Mouse (Mus musculus): ENCODE measurements around the gene Zfp668.
"Not testable (repeated sequence)": the region's sequence is repeated elsewhere in the genome, so short reads cannot be mapped to it uniquely, and the experiment has no call there.

Gene Zfp668

DNA sequence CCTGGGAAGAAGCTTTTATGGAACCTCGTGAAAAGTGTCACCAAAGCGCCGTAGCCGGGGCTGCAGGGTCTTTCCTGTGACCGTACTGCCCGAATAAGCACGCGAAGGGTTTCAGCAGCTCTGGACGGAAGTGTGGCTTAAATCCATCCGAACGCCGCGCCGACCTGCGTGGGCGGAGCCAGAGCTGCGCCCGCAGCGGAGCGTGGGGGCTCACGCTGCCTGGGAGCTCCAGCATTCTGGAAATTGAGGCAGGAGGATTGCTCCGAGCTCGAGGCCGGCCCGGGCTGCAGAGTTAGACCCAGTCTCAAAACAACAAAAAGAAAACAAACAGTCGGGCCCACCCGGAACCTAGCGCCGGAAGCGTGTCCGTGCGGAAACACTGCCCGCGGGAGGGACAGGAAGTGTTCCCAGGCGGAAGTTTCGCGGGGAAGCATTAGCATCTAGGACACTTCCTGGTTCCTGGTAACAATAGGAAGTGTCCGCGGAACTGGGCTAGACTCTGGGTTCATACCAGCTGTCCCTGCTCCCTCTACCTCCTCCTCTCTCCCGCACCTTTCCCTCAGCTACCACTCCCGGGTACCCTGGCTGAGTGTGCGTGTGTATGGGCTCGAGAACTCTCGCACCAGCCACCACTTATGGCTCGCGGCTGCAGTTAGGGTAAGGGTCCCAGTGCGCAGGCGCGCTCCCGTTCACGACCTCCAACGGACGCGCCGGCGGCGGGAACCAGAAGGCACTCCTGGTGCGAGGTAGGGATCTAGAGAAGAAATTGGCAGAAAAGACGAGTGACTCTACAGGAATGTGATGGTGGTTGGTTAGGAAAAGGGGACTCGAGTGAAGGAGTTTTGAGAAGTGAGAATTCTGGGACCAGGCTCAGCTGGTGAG, at the start of gene Zfp668:
Gene Zfp668, minus strand, starts transcription at position 362 of the 882 bp plus-strand sequence.
- peak; percentile 94 for DNase-seq

DNA sequence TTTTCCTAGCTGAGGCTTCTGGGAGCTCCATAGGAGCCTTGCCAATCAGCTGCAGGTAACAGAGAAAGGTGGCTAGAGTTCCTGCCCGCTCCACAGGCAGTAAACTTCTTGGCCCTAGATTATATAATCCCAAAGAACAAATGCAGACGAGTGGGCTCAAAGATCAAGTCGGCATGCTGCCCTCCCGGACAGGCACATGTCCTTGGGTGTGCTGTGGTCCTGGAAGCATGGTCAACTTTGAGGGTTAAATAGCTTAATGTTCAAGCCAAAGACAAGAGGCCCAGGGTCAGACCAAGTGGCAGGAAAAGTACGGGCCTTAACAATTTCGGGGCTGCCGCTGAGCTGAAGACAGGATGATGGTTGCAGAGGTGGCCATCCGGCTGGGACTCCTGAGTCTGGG, 49.4 kb upstream of the Zfp668 start:
- peak; percentile 80 to 91 for DNase-seq

DNA sequence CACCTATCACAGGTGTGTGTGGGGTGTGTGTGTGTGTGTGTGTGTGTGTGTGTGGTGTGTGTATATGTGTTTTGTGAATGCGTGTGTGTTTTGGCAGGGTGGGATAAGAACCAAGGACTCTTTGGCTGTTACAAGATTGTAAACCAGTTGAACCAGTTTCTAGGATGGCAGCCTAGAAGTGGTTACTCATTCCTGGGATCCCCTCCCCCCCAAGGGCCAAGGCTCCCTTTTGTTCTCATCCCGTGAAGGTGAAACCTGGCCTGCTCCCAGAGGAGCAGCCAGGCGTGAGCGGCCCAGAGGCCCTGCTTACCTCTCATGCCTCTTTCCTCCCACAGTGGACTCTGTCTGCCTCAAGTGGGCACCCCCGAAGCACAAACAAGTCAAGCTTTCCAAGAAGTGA, 48.6 kb upstream of the Zfp668 start:
- DNase-seq, result peak; percentile 93 to 94

- peak in 1 of 2 experiments; percentile 39 for DNase-seq
These were observed 47.1 kb upstream of the Zfp668 start for GRCm38 (mm10) chr7:127923714-127924113.

DNA sequence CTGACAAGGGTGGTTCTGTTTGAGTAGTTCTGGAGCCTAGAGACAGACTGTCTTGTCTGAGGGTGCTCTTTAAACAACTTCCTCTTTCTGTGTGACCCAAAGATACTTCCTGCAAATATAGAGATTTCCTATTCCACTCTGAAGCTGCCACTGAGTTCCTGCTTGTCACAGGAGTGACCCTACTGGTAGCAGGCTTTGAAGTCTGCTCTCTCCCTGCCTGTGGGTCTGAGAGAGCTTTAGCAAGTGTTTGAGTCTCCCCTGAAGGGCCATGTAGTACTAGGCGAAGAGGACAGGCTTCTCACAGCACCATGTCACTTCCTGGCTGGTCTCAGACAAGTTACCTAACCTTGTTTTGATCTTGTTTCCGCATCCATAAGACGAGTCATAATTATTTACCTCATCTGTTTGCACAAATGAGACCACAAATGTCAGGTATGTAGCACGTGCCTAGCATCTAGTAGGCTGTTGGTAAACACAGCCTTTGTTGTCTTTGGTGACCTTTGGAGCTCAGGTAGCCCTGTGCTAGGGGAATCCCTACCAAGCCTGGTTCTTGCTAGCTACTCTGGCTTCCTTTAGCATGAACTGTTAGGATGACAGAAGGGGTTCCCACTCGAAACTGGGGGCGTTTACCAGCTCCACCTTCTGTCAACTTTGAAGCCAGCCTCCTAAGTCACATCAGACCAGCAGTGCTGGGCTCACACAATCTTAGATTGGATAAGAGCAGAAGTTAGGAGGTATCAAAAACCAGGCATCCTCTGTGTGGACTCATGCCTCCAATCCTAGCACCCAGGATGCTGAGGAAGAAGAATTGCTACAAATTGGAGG, 46.0 kb upstream of the Zfp668 start:
- DNase-seq, result no peak

- peak; percentile 59 to 77 for DNase-seq
These were observed 44.9 kb upstream of the Zfp668 start for GRCm38 (mm10) chr7:127921516-127921915.

GRCm38 (mm10) chr7:127919290-127919689, 42.7 kb upstream of the Zfp668 start:
- peak in 1 of 2 experiments; percentile 72 for DNase-seq

- DNase-seq, result peak; percentile 68 to 87
These were observed 41.6 kb upstream of the Zfp668 start for GRCm38 (mm10) chr7:127918203-127918602.

- no peak for DNase-seq
These were observed 38.7 kb upstream of the Zfp668 start for GRCm38 (mm10) chr7:127915293-127915692.

- DNase-seq, result no peak
These were observed 36.3 kb upstream of the Zfp668 start for GRCm38 (mm10) chr7:127912938-127913337.

GRCm38 (mm10) chr7:127912190-127912871, 35.7 kb upstream of the Zfp668 start, which contains the start of gene Kat8:
Kat8 (plus strand) TSS chr7:127912516.
- peak; percentile 95 for DNase-seq

DNA sequence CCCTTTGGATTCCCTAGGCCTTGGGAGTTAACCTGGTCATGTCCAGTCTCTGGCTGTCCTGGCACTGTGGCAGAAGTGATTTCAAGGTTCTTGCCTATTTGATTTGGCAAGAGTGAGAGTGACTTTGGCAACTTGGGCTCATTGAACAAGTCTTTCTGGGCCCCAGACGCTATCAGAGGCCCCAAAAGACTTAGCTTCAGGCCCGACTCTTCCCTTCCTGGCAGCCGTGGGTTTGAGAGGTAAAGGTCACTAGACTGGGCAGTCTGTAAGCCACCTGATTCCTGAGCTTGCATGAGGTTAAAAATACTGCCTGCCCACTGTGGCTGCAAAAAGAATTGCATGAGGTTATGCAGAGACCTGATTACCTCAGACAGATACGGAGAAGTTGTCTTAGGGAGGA, 32.0 kb upstream of the Zfp668 start:
- peak in 1 of 2 experiments; percentile 42 for DNase-seq

DNA sequence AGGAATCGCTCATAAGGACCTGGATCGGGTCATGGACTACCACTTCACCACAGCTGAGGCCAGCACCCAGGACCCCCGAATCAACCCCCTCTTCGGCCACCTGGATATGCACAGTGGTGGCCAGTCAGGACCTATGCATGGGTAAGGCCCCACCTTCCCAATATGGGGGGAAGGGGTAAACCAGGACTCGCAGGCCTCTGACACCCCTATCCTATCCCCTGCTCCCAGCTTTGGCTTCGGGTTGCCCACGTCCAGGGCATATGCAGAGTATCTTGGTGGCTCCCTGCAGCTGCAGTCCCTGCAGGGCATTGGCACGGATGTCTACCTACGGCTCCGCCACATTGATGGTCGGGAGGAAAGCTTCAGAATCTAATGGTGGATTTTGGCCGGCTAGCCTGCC, 31.3 kb upstream of the Zfp668 start:
- no peak for DNase-seq

DNA sequence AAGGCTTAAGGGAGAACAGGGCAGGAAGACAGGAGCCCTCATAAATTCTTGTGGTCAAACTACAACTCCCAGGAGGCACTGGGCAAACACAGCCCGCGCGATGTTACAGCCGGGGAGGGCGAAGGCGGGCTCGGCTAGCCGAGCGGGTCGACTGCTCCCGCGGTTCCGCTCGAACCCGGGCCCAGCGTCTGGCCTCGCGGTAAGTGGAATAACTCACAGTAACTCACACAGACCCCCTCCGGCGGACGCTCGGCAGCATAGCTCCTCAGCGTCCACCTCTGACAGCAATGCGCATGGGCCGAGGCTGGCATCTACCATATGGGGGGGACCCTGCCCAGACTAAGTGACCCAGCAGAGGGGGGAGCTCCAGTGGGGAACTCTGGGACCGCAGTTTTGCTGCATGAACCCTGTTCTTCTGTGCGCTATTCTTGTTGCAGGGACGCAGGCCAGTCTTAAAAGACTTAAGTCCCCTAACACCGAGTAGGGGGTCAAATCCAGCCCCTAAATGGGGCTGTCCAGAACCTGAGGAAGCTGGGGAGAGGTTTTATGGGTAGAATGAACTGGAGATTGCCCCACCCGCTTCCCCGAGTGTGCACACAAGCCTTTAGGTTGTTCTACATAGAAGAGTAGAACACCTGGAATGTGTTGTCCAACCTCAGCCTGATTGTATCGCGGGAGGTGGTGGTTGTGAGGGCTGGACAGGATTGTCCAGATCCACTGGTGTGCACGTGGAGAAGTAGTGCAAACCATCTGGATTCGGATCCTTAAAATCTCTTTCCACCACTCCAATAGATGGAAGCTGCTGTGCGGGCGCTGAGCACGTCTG, 27.6 kb upstream of the Zfp668 start, which contains the start of gene Bckdk:
Gene Bckdk, plus strand, starts transcription at position 112 of the 826 bp plus-strand sequence.
- DNase-seq, result peak; percentile 84 to 86

DNA sequence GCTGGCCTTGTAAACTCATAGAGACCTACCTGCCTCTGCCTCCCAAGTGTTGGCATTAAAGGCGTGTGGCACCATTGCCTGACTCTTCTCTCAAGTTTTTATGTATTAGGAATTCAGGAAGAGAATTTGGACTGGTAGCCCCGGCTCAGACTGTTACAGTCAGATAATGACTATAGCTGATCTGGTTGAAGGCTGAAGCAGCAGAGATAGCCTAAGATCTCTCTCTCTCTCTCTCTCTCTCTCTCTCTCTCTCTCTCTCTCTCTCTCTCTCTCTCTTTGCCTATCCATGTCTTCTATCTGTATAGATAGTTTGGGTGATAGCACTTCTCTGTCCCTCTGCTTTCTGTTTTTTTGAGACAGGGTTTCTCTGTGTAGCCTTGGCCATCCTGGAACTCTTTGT, 25.1 kb upstream of the Zfp668 start:
- DNase-seq, result no peak

DNA sequence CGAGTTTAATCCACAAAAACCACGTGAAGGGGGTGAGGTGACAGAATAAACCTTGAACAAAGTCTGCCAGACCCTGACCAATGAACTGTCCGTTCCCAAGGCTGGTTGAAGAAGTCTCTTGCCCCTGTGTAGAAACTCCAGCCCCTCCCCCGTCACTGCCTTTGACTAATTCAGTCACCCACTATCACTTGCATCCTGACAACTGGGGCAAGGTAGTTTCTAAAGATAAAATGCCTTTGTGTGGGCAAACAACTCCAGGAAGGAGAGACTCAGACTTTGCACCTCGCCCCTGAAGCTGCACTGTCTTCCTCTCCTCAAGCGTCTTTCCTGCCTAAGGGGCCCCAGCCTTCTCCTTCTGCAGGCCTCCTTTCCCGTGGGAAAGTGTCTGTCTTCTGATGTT, 23.4 kb upstream of the Zfp668 start:
- peak in 1 of 2 experiments; percentile 55 for DNase-seq

- peak in 1 of 2 experiments; percentile 45 for DNase-seq
These were observed 21.7 kb upstream of the Zfp668 start for GRCm38 (mm10) chr7:127898179-127898956.

DNA sequence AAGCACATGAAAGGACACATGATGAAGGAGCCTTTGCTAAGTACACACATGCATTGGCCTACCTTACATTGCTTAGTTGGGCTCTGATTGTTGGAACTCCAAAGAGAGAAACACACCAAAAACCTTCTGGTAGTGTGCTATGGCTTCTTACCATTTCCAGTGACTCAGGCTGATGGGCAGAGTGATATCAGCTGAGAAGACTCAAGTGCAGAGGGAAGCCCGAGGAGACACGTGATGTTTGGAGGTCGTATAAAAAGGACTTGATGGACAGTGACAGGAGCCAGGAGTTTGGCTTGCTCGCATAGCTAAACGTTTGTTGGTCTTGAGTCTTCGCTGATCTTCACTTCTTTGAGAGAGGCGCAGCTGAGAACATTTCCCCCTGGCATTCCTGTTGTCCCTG, 20.9 kb upstream of the Zfp668 start:
- DNase-seq, result no peak

GRCm38 (mm10) chr7:127896384-127896783, 19.8 kb upstream of the Zfp668 start:
- peak; percentile 55 to 85 for DNase-seq

- not testable (repeated sequence) for DNase-seq
These were observed 19.3 kb upstream of the Zfp668 start for GRCm38 (mm10) chr7:127895891-127896290.

DNA sequence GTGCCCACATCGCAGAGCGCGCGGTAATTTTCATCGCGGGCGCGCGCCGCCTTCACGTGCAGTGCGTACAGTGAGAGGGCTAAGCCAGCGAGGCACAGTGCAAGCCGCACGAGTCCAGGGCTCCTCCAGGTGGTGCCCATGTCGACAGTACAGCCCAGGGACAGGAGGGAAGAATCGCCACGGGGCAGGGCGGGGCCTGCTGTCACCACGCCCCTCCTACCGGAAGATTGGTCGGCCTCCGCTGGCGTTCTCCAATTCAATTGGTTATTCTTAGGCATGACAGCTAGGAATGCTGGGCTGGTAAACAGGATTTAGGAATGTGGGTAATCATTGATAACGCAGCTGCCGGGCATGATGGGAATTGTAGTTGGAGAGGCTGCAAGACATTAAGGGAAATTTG, 18.8 kb upstream of the Zfp668 start, which contains the start of the genes Gm21974 and Vkorc1:
Gene Gm21974, minus strand, starts transcription at position 13 of the 400 bp plus-strand sequence.
Gene Vkorc1, minus strand, starts transcription at position 176 of the 400 bp plus-strand sequence.
- peak; percentile 98 to 99 for DNase-seq

Measured in kidney, postnatal 36 days (tissue).